Mouse (Mus musculus): ENCODE results near the gene Zfand5.
"Not testable (repeated sequence)": the region's sequence is repeated elsewhere in the genome, so short reads cannot be mapped to it uniquely, and the experiment has no call there.

Zfand5 gene

GRCm38 (mm10) chr19:21271741-21272654 lies at the start of gene Zfand5:
Gene Zfand5, plus strand, starts transcription at chr19:21272278.
- peak; percentile 97 for DNase-seq

GRCm38 (mm10) chr19:21227131-21227530 lies 44.9 kb upstream of the Zfand5 start:
- DNase-seq, result no peak

- DNase-seq, result no peak
Measured at GRCm38 (mm10) chr19:21227754-21228153, 44.3 kb upstream of the Zfand5 start.

GRCm38 (mm10) chr19:21248730-21249129 lies 23.3 kb upstream of the Zfand5 start:
- DNase-seq, result not testable (repeated sequence)

GRCm38 (mm10) chr19:21253846-21254245 lies 18.2 kb upstream of the Zfand5 start:
- DNase-seq, result no peak

- no peak for DNase-seq
Measured at GRCm38 (mm10) chr19:21255920-21256319, 16.2 kb upstream of the Zfand5 start.

- DNase-seq, result no peak
Measured at GRCm38 (mm10) chr19:21259453-21259852, 12.6 kb upstream of the Zfand5 start.

GRCm38 (mm10) chr19:21260280-21260679 lies 11.8 kb upstream of the Zfand5 start:
- no peak for DNase-seq

GRCm38 (mm10) chr19:21271186-21271585 lies 892 bp upstream of the Zfand5 start:
- DNase-seq, result peak; percentile 41

- DNase-seq, result peak; percentile 80
Measured at GRCm38 (mm10) chr19:21272655-21273284, 692 bp downstream of the Zfand5 start.

- peak; percentile 34 for DNase-seq
Measured at GRCm38 (mm10) chr19:21273440-21273839, 1.4 kb downstream of the Zfand5 start.

- peak; percentile 78 for DNase-seq
Measured at GRCm38 (mm10) chr19:21274181-21274591, 2.1 kb downstream of the Zfand5 start.

- DNase-seq, result no peak
Measured at GRCm38 (mm10) chr19:21274714-21275113, 2.6 kb downstream of the Zfand5 start.

- DNase-seq, result no peak
Measured at GRCm38 (mm10) chr19:21276317-21276716, 4.2 kb downstream of the Zfand5 start.

GRCm38 (mm10) chr19:21286421-21287097 lies 14.5 kb downstream of the Zfand5 start:
- no peak for DNase-seq

GRCm38 (mm10) chr19:21297411-21297810 lies 25.3 kb downstream of the Zfand5 start:
- no peak for DNase-seq

GRCm38 (mm10) chr19:21301787-21302186 lies 29.7 kb downstream of the Zfand5 start:
- no peak for DNase-seq

- no peak for DNase-seq
Measured at GRCm38 (mm10) chr19:21307755-21308154, 35.7 kb downstream of the Zfand5 start.

- not testable (repeated sequence) for DNase-seq
Measured at GRCm38 (mm10) chr19:21310364-21310763, 38.3 kb downstream of the Zfand5 start.

- no peak for DNase-seq
Measured at GRCm38 (mm10) chr19:21315701-21316100, 43.6 kb downstream of the Zfand5 start.

GRCm38 (mm10) chr19:21319618-21320017 lies 47.5 kb downstream of the Zfand5 start:
- DNase-seq, result no peak

- DNase-seq, result no peak
Measured at GRCm38 (mm10) chr19:21325333-21325732, 53.3 kb downstream of the Zfand5 start.

GRCm38 (mm10) chr19:21328951-21329350 lies 56.9 kb downstream of the Zfand5 start:
- DNase-seq, result no peak

Measured in embryo, embryonic 11 days (tissue).